Mouse (Mus musculus) myocyte (in vitro differentiated cells): ENCODE measurements around the gene Slx4ip. TPM values are rescaled to one million over a fixed set of nuclear protein-coding genes. Genes with fewer than 3 reads are reported as not detected.
A peak's percentile ranks its signal among the peaks of the same experiment; 100 is the strongest.

Experiments
- H3K27me3 ChIP-seq: one replicate; pipeline ENCODE4 v1.6.1; 2011; ENCODE audit not compliant: control insufficient read depth, insufficient read depth, insufficient read length
- H3K36me3 ChIP-seq: one replicate; pipeline ENCODE4 v1.6.1; 2011; ENCODE audit not compliant: control insufficient read depth, insufficient read depth
- H3K4me2 ChIP-seq: one replicate; pipeline ENCODE4 v1.6.1; 2011; ENCODE audit warnings: low read depth, control low read depth
- H3K4me3 ChIP-seq: one replicate; pipeline ENCODE4 v1.5.1; 2011; ENCODE audit warnings: mild to moderate bottlenecking, control low read depth, moderate library complexity
- H3K79me2 ChIP-seq: one replicate; pipeline ENCODE4 v1.6.1; 2011; ENCODE audit not compliant: control insufficient read depth, insufficient read depth
- H3ac ChIP-seq: one replicate; pipeline ENCODE4 v1.6.1; 2011; ENCODE audit not compliant: control insufficient read depth, insufficient read length
- CEBPB ChIP-seq: IDR thresholded peaks from 2 replicates; pipeline ENCODE4 v1.6.1; 2011; ENCODE audit warnings: mild to moderate bottlenecking, moderate library complexity; ENCODE audit not compliant: poor library complexity, insufficient read depth, severe bottlenecking
- E2F4 ChIP-seq: IDR thresholded peaks from one replicate; pipeline ENCODE4 v1.6.1; 2011; ENCODE audit warnings: mild to moderate bottlenecking, control low read depth, moderate library complexity; ENCODE audit not compliant: insufficient read depth
- MAX ChIP-seq: IDR thresholded peaks from one replicate; pipeline ENCODE4 v1.6.1; 2011; ENCODE audit warnings: low read depth, mild to moderate bottlenecking, control low read depth
- MYOD1 ChIP-seq, 3 experiments: IDR thresholded peaks; one replicate each; pipeline ENCODE4 v1.6.1; 2011; ENCODE audit warnings: control low read depth in 2 of 3, low read depth in 2 of 3, mild to moderate bottlenecking in 2 of 3, moderate library complexity in 1 of 3; ENCODE audit not compliant: insufficient read length in 2 of 3, control insufficient read depth in 1 of 3
- MYOG ChIP-seq, 3 experiments: IDR thresholded peaks; one replicate each; pipeline ENCODE4 v1.6.1; 2011; ENCODE audit warnings: control low read depth in 2 of 3, low read depth in 2 of 3, mild to moderate bottlenecking in 2 of 3; ENCODE audit not compliant: insufficient read length in 2 of 3, control insufficient read depth in 1 of 3, insufficient read depth in 1 of 3
- POLR2A ChIP-seq: IDR thresholded peaks from one replicate; pipeline ENCODE4 v1.6.1; 2011; ENCODE audit warnings: low read depth, mild to moderate bottlenecking, control low read depth, moderate library complexity; ENCODE audit not compliant: insufficient read length
- POLR2AphosphoS2 ChIP-seq: IDR thresholded peaks from one replicate; pipeline ENCODE4 v1.6.1; 2011; ENCODE audit warnings: low read depth, control low read depth; ENCODE audit not compliant: insufficient read length
- REST ChIP-seq: IDR thresholded peaks from one replicate; pipeline ENCODE4 v1.6.1; 2011; ENCODE audit warnings: mild to moderate bottlenecking, control low read depth, moderate library complexity; ENCODE audit not compliant: insufficient read depth, insufficient read length
- SRF ChIP-seq: IDR thresholded peaks from one replicate; pipeline ENCODE4 v1.6.1; 2011; ENCODE audit warnings: low read depth; ENCODE audit not compliant: control insufficient read depth, insufficient read length
- TCF12 ChIP-seq: IDR thresholded peaks from one replicate; pipeline ENCODE4 v1.6.1; 2011; ENCODE audit warnings: mild to moderate bottlenecking, control low read depth; ENCODE audit not compliant: poor library complexity, insufficient read depth, severe bottlenecking
- TCF3 ChIP-seq: IDR thresholded peaks from one replicate; pipeline ENCODE4 v1.6.1; 2011; ENCODE audit warnings: low read depth, control low read depth; ENCODE audit not compliant: insufficient read length
- USF1 ChIP-seq: IDR thresholded peaks from one replicate; pipeline ENCODE4 v1.6.1; 2011; ENCODE audit warnings: low read depth, mild to moderate bottlenecking, control low read depth, moderate library complexity
- polyA plus RNA-seq: library from polyadenylated mRNA; unstranded; fragments of >200 nt; fragmentation: generic; extraction: Trizol; gene quantifications from one replicate; pipeline ENCODE4 v1.2.1, GENCODE M21; 2012; ENCODE audit warnings: missing spikeins

The Slx4ip gene
- polyA plus RNA-seq, 1 experiment: 1.2 TPM

DNA sequence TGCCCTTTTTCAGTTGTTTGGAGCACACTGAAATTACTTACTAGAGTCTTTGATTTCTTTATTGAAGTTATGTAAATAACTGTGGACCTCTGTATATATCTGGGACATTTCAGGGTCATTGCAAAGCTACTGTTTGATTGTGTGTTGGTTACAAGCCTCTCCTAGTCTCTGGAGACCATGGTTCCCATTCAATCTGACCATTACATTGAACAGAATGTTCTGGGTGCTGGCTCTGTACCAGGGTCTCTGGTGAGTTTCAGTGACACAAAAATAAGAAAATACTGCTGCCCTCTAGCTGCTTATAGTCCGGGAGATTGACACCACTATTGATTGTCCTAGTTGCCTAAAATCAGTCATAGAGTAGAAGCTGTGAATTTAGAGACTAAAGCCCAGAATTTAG is 158.9 kb downstream of the Slx4ip start:
- Histone ChIP-seq H3ac (no peak overlapping the region), H3K79me2 (no peaks in the 10 kb centered on the region), H3K27me3 (no peaks in the 10 kb centered on the region), H3K36me3 (no peaks in the 10 kb centered on the region), H3K4me3 (no peak overlapping the region), H3K4me2 (peak overlapping the region; percentile 72)
- no peak for TF ChIP-seq E2F4
- TF ChIP-seq MYOD1 (IDR thresholded peaks at IDR 0.05; ENCODE audit: control insufficient read depth in 1 of 3, insufficient read length in 2 of 3, low read depth in 2 of 3): no peak
- no peak for TF ChIP-seq TCF12
- TF ChIP-seq USF1: no peak
- TF ChIP-seq MAX: no peak
- no peak for TF ChIP-seq SRF

DNA sequence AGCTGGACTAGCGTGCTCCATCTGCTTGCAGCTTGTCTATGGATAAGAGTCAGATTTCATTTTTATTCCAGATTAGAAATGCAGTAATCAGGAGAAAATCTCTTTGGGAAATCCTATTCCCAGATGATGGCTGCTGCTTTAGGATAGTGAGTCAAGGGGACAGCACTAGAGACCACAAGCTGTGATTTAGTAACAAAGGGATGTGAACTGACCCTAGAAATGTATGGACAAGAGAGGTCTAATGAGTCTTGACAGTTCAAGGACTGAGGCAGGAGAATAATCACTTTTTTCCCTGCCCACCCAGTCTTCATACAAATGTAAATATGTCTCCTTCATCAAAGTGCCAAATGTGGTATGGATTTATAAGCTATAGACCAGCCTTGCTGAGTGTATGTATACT is 172.8 kb downstream of the Slx4ip start:
- Histone ChIP-seq H3K4me3 (no peak overlapping the region), H3K36me3 (no peaks in the 10 kb centered on the region), H3K79me2 (no peaks in the 10 kb centered on the region), H3ac (no peak overlapping the region), H3K4me2 (no peak overlapping the region), H3K27me3 (no peaks in the 10 kb centered on the region)
- no peak for TF ChIP-seq CEBPB
- TF ChIP-seq MYOD1 (IDR thresholded peaks at IDR 0.05; ENCODE audit: control insufficient read depth in 1 of 3, insufficient read length in 2 of 3, low read depth in 2 of 3): no peak
- no peak for TF ChIP-seq TCF3
- no peak for TF ChIP-seq REST
- no peak for TF ChIP-seq POLR2AphosphoS2
- no peak for TF ChIP-seq E2F4
- no peak for TF ChIP-seq TCF12
- no peak for TF ChIP-seq USF1
- no peak for TF ChIP-seq MAX
- TF ChIP-seq POLR2A: no peak
- no peak for TF ChIP-seq MYOG (IDR thresholded peaks at IDR 0.05; ENCODE audit: control insufficient read depth in 1 of 3, insufficient read depth in 1 of 3, insufficient read length in 2 of 3, low read depth in 2 of 3)
- TF ChIP-seq SRF: no peak

DNA sequence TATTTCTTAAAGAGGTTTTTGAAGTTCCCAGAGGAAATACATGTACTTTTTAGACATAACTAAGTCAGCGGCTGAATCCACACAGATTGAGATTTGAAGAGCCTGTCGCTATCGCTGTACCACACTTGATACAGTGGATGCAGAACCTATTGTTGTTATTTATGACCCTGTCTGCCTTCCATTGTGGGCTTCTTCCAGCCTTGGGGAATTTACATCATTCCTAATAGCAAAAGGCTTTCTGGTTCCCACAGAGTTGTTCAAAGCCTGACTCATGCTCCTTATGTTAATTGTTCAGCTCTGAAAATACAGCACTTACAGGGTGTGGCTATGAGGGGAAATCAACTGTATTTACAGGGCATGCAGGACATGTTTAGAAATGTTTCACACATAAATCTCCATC is 173.5 kb downstream of the Slx4ip start:
- no peak overlapping the region for H3ac ChIP-seq
- H3K4me3 ChIP-seq: no peak overlapping the region
- H3K36me3 ChIP-seq: no peaks in the 10 kb centered on the region
- TF ChIP-seq USF1 (no peak), REST (no peak), TCF12 (no peak), E2F4 (no peak), POLR2A (no peak), MYOG (IDR thresholded peaks at IDR 0.05; ENCODE audit: control insufficient read depth in 1 of 3, insufficient read depth in 1 of 3, insufficient read length in 2 of 3, low read depth in 2 of 3) (no peak), TCF3 (no peak), MAX (no peak), SRF (no peak), CEBPB (no peak), MYOD1 (IDR thresholded peaks at IDR 0.05; ENCODE audit: control insufficient read depth in 1 of 3, insufficient read length in 2 of 3, low read depth in 2 of 3) (no peak), POLR2AphosphoS2 (no peak)
- H3K4me2 ChIP-seq: no peak overlapping the region
- H3K27me3 ChIP-seq: no peaks in the 10 kb centered on the region
- H3K79me2 ChIP-seq: no peaks in the 10 kb centered on the region

DNA sequence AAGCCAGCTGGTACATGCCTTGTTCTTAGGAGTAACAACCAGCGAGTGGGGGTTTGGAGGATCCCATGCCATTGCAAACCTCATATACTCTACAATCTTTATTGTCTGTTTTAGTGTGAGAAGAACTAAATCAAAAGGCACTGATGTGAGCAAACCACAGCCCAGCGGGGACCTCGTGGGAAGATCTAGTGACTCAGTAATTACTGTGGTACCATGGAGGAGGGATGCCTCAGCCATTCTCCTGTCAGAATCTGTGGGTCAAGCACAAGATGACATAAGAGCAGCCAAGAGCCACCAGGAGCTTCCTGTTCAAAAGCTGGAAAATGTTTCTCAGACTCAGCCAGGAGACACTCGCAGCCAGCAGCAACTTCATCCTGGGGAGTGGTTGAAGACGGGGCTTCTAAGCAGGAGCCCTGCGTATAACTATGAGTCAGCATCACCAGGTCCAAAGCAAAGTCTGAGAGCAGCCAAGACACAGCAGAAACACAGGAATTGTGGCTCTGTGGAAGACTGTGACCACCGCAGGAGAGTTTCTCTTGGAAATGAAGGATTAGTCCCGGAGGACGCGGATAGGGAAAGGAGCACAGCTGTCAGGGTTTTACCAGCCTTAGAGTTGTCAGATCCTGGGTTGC is 176.6 kb downstream of the Slx4ip start:
- H3ac ChIP-seq: no peak overlapping the region
- peak overlapping the region; percentile 65 for H3K4me2 ChIP-seq
- peak in 1 of 3 experiments; percentile 3 for TF ChIP-seq MYOD1 (IDR thresholded peaks at IDR 0.05; ENCODE audit: control insufficient read depth in 1 of 3, insufficient read length in 2 of 3, low read depth in 2 of 3)
- no peak for TF ChIP-seq REST
- no peak overlapping the region for H3K4me3 ChIP-seq
- H3K36me3 ChIP-seq: no peaks in the 10 kb centered on the region
- no peaks in the 10 kb centered on the region for H3K79me2 ChIP-seq
- no peaks in the 10 kb centered on the region for H3K27me3 ChIP-seq

DNA sequence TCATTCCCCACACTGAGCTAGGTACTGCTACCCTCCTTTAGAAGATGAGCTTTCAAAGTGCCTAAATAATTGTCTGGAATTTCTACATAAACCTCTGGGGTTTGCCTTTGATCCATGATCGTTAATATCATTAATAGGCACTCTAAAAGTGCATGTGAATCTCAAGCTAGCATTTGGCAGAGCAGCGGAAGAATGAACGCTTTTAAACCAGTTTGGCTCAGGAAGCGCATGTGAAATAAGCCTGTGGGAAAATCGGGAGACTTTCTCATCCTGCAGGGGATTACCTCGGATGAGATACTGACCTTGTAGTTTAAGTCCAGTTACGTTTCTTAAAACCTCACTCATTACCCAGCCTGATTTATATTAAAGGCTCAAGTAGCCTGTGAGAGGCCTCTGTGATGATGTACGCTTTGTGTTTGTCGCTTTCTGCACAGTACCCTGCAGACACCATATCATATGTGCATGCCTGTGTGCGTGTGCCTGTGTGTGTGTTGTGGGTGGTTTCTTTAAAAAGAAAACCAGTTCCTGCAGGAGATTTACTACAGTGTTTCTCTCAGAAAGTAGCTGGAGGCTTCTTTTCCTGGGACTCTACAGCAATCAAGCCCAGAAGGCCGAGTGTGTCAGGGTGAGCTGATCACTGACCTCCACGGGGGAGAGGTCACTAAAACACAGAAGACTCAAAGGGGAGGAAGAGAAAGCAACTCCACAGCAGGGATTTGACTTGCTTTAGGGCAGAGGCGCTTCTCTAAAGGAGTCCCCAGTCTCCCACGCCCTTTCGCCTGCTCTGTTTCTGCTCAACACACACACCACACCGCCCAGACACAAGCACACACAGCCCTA is 182.7 kb downstream of the Slx4ip start:
- Histone ChIP-seq H3ac (no peak overlapping the region), H3K27me3 (no peaks in the 10 kb centered on the region), H3K4me2 (no peak overlapping the region), H3K4me3 (no peak overlapping the region), H3K79me2 (no peaks in the 10 kb centered on the region), H3K36me3 (no peaks in the 10 kb centered on the region)
- no peak for TF ChIP-seq POLR2A
- no peak for TF ChIP-seq CEBPB
- TF ChIP-seq USF1: no peak
- no peak for TF ChIP-seq TCF3
- TF ChIP-seq MAX: no peak
- TF ChIP-seq MYOD1 (IDR thresholded peaks at IDR 0.05; ENCODE audit: control insufficient read depth in 1 of 3, insufficient read length in 2 of 3, low read depth in 2 of 3): no peak
- no peak for TF ChIP-seq REST
- TF ChIP-seq E2F4: no peak
- TF ChIP-seq TCF12: no peak
- no peak for TF ChIP-seq SRF
- TF ChIP-seq MYOG (IDR thresholded peaks at IDR 0.05; ENCODE audit: control insufficient read depth in 1 of 3, insufficient read depth in 1 of 3, insufficient read length in 2 of 3, low read depth in 2 of 3): no peak
- TF ChIP-seq POLR2AphosphoS2: no peak
